Mouse (Mus musculus) ES-E14 (cell line): ENCODE results near the gene Helb. TPM values are rescaled to one million over a fixed set of nuclear protein-coding genes. Genes with fewer than 3 reads are reported as not detected.

Source experiments
- DNase-seq: peaks from one replicate; pipeline ENCODE4 v3.0.0-alpha.2; 2013; ENCODE audit warnings: low read depth, low spot score
- H3K27ac ChIP-seq: 2 replicates; pipeline ENCODE4 v1.5.1; 2012; ENCODE audit warnings: low read depth, mild to moderate bottlenecking, low read length, moderate library complexity, mixed read lengths; ENCODE audit not compliant: poor library complexity, insufficient read depth, severe bottlenecking
- H3K36me3 ChIP-seq: 2 replicates; pipeline ENCODE4 v1.6.1; 2012; ENCODE audit warnings: mild to moderate bottlenecking, low read length, moderate library complexity, mixed read lengths; ENCODE audit not compliant: control insufficient read depth, poor library complexity, insufficient read depth, severe bottlenecking
- H3K4me1 ChIP-seq, 2 experiments: fragments of 150-350 bp in 1 of 2; sonication (generic) in 1 of 2; 2 replicates each; pipeline ENCODE4 v1.6.1; 2012; ENCODE audit warnings: low read length in 2 of 2, mild to moderate bottlenecking in 1 of 2, mixed read lengths in 1 of 2; ENCODE audit not compliant: control insufficient read depth in 2 of 2, insufficient read depth in 2 of 2, poor library complexity in 1 of 2
- H3K4me3 ChIP-seq, 2 experiments: fragments of 150-350 bp in 1 of 2; sonication (generic) in 1 of 2; 2 replicates each; pipeline ENCODE4 v1.5.1; 2012; ENCODE audit warnings: low read length in 2 of 2, low read depth in 1 of 2, mild to moderate bottlenecking in 1 of 2, mixed read lengths in 1 of 2; ENCODE audit not compliant: insufficient read depth in 1 of 2, poor library complexity in 1 of 2, severe bottlenecking in 1 of 2
- H3K9ac ChIP-seq: 2 replicates; pipeline ENCODE4 v1.6.1; 2012; ENCODE audit warnings: low read depth, mild to moderate bottlenecking, low read length, mixed read lengths; ENCODE audit not compliant: poor library complexity, insufficient read depth, severe bottlenecking
- H3K9me3 ChIP-seq: fragments of 150-350 bp; sonication (generic); 2 replicates; pipeline ENCODE4 v1.6.1; 2012; ENCODE audit warnings: low read depth, mild to moderate bottlenecking, low read length; ENCODE audit not compliant: control insufficient read depth, insufficient read depth
- CHD2 ChIP-seq: IDR thresholded peaks from 2 replicates; pipeline ENCODE4 v1.6.1; 2014; ENCODE audit warnings: mild to moderate bottlenecking, low read depth, low read length, inconsistent platforms
- HCFC1 ChIP-seq: IDR thresholded peaks from 2 replicates; pipeline ENCODE4 v1.6.1; 2012; ENCODE audit warnings: low read length, inconsistent platforms, borderline replicate concordance; ENCODE audit not compliant: insufficient read depth
- MAFK ChIP-seq: IDR thresholded peaks from 2 replicates; pipeline ENCODE4 v1.6.1; 2014; ENCODE audit warnings: mild to moderate bottlenecking, low read depth, low read length, inconsistent platforms; ENCODE audit not compliant: insufficient read depth
- ZC3H11A ChIP-seq: IDR thresholded peaks from 2 replicates; pipeline ENCODE4 v1.6.1; 2012; ENCODE audit warnings: low read depth, mild to moderate bottlenecking, inconsistent platforms, low read length, borderline replicate concordance
- ZNF384 ChIP-seq: IDR thresholded peaks from 2 replicates; pipeline ENCODE4 v1.6.1; 2012; ENCODE audit warnings: low read depth, low read length, inconsistent platforms
- in situ Hi-C, 2 experiments: fragments of 600-800 bp; cut with MboI; formaldehyde crosslinking; loops; one replicate each; pipeline ENCODE4 v1.15.1; 2025; ENCODE audit warnings: low sequenced_read_pairs in 2 of 2, inconsistent platforms in 1 of 2; ENCODE audit not compliant: unreplicated experiment in 2 of 2
- total RNA-seq: library from RNA; depleted of rRNA; stranded (reverse); fragments of 300-350 nt; gene quantifications from 2 replicates; pipeline ENCODE4 v1.2.3, GENCODE M21; 2012; rRNA removed

Gene Helb
- total RNA-seq, 1 experiment: 26.6 TPM

GRCm38 (mm10) chr10:120038194-120038593 is 74.6 kb downstream of the Helb start:
- Histone ChIP-seq H3K9ac (no peak overlapping the region), H3K27ac (no peak overlapping the region), H3K4me1 (no peaks in the 10 kb centered on the region), H3K9me3 (no peaks in the 10 kb centered on the region), H3K4me3 (no peak overlapping the region), H3K36me3 (no peaks in the 10 kb centered on the region)
- DNase-seq: no peak
- TF ChIP-seq MAFK (no peak), ZC3H11A (no peak), CHD2 (no peak), ZNF384 (no peak), HCFC1 (no peak)
- in situ Hi-C loops: no loop called here

- TF ChIP-seq CHD2: no peak
- no peak for TF ChIP-seq MAFK
- TF ChIP-seq ZNF384: no peak
- TF ChIP-seq ZC3H11A: no peak
- TF ChIP-seq HCFC1: no peak
- DNase-seq: no peak
- Histone ChIP-seq H3K9ac (no peak overlapping the region), H3K36me3 (no peaks in the 10 kb centered on the region), H3K4me1 (no peaks in the 10 kb centered on the region), H3K4me3 (no peak overlapping the region), H3K9me3 (no peaks in the 10 kb centered on the region), H3K27ac (no peak overlapping the region)
- in situ Hi-C loops: no loop called here
Observed at GRCm38 (mm10) chr10:120035824-120036223, 77.0 kb downstream of the Helb start.

- Histone ChIP-seq H3K9ac (no peak overlapping the region), H3K9me3 (no peaks in the 10 kb centered on the region), H3K4me1 (no peaks in the 10 kb centered on the region), H3K27ac (no peak overlapping the region), H3K4me3 (no peak overlapping the region), H3K36me3 (no peaks in the 10 kb centered on the region)
- DNase-seq: no peak
- TF ChIP-seq CHD2 (no peak), ZC3H11A (no peak)
- in situ Hi-C loops: no loop called here
Observed at GRCm38 (mm10) chr10:120035211-120035733, 77.5 kb downstream of the Helb start.

GRCm38 (mm10) chr10:120033866-120034265 is 78.9 kb downstream of the Helb start:
- H3K4me3 ChIP-seq: no peak overlapping the region
- no peaks in the 10 kb centered on the region for H3K9me3 ChIP-seq
- TF ChIP-seq ZNF384 (no peak), CHD2 (no peak), HCFC1 (no peak), MAFK (no peak), ZC3H11A (no peak)
- in situ Hi-C loops: no loop called here
- H3K36me3 ChIP-seq: no peaks in the 10 kb centered on the region
- no peak overlapping the region for H3K27ac ChIP-seq
- H3K4me1 ChIP-seq: no peaks in the 10 kb centered on the region
- no peak overlapping the region for H3K9ac ChIP-seq
- DNase-seq: no peak

Other genes starting within 250 kb of the Helb start
- 116 and 125 TPM in 2 replicates for gene Tmbim4, start 88.6 kb upstream of the Helb start, total RNA-seq
- gene Irak3, start 89.1 kb upstream of the Helb start, total RNA-seq: 15.1 and 19.8 TPM in 2 replicates
- gene Llph, start 114.1 kb upstream of the Helb start, total RNA-seq: 53.6 and 71.9 TPM in 2 replicates